Mouse (Mus musculus): ENCODE data around the gene Bend7. TPM values are rescaled to one million over a fixed set of nuclear protein-coding genes. Genes with fewer than 3 reads are reported as not detected.

Bend7 gene
- total RNA-seq, 4 experiments from 2014 or later = 2.9 to 3.9 (median 3.4) TPM

GRCm38 (mm10) chr2:4782401-4782800 lies 64.8 kb downstream of the Bend7 start:
- DNase-seq (ENCODE audit: low spot score in 2 of 2) = no peak

GRCm38 (mm10) chr2:4782809-4783641 lies 65.4 kb downstream of the Bend7 start:
- no peak for DNase-seq (ENCODE audit: low spot score in 2 of 2)

GRCm38 (mm10) chr2:4784012-4784411 lies 66.4 kb downstream of the Bend7 start:
- DNase-seq (ENCODE audit: low spot score in 2 of 2) = no peak

- DNase-seq (ENCODE audit: low spot score in 2 of 2) = no peak
Measured at GRCm38 (mm10) chr2:4785016-4785415, 67.4 kb downstream of the Bend7 start.

- no peak for DNase-seq (ENCODE audit: low spot score in 2 of 2)
Measured at GRCm38 (mm10) chr2:4787223-4787622, 69.6 kb downstream of the Bend7 start.

- DNase-seq (ENCODE audit: low spot score in 2 of 2) = no peak
Measured at GRCm38 (mm10) chr2:4791646-4792045, 74.0 kb downstream of the Bend7 start.

- no peak for DNase-seq (ENCODE audit: low spot score in 2 of 2)
Measured at GRCm38 (mm10) chr2:4792554-4792953, 74.9 kb downstream of the Bend7 start.

- DNase-seq (ENCODE audit: low spot score in 2 of 2) = no peak
Measured at GRCm38 (mm10) chr2:4802395-4803176, 85.0 kb downstream of the Bend7 start.

GRCm38 (mm10) chr2:4816308-4816707 lies 98.7 kb downstream of the Bend7 start:
- no peak for DNase-seq (ENCODE audit: low spot score in 2 of 2)

GRCm38 (mm10) chr2:4817678-4818077 lies 100.0 kb downstream of the Bend7 start:
- DNase-seq (ENCODE audit: low spot score in 2 of 2) = no peak

GRCm38 (mm10) chr2:4820230-4820629 lies 102.6 kb downstream of the Bend7 start:
- no peak for DNase-seq (ENCODE audit: low spot score in 2 of 2)

GRCm38 (mm10) chr2:4824067-4824466 lies 106.4 kb downstream of the Bend7 start:
- DNase-seq (ENCODE audit: low spot score in 2 of 2) = no peak

GRCm38 (mm10) chr2:4828032-4828431 lies 110.4 kb downstream of the Bend7 start:
- DNase-seq (ENCODE audit: low spot score in 2 of 2) = no peak

GRCm38 (mm10) chr2:4828446-4828997 lies 110.9 kb downstream of the Bend7 start:
- DNase-seq (ENCODE audit: low spot score in 2 of 2) = no peak

GRCm38 (mm10) chr2:4829007-4829406 lies 111.4 kb downstream of the Bend7 start:
- no peak for DNase-seq (ENCODE audit: low spot score in 2 of 2)

- DNase-seq (ENCODE audit: low spot score in 2 of 2) = no peak
Measured at GRCm38 (mm10) chr2:4829489-4830065, 111.9 kb downstream of the Bend7 start.

GRCm38 (mm10) chr2:4831493-4831892 lies 113.9 kb downstream of the Bend7 start:
- no peak for DNase-seq (ENCODE audit: low spot score in 2 of 2)

GRCm38 (mm10) chr2:4832166-4832565 lies 114.5 kb downstream of the Bend7 start:
- DNase-seq (ENCODE audit: low spot score in 2 of 2) = no peak

- no peak for DNase-seq (ENCODE audit: low spot score in 2 of 2)
Measured at GRCm38 (mm10) chr2:4849449-4849848, 131.8 kb downstream of the Bend7 start.

Data from left cerebral cortex, adult 8-10 months (tissue).